Mouse (Mus musculus): ENCODE data around the gene Cga.

The Cga gene

GRCm38 (mm10) chr4:34893479-34893878 is at the start of gene Cga:
Gene Cga (plus strand): TSS chr4:34893779.
- DNase-seq (ENCODE audit: low read depth, low spot score), result no peak
- H3K27me3 ChIP-seq (ENCODE audit: control insufficient read depth, insufficient read depth, low read length, poor library complexity, severe bottlenecking), result no peaks in the 10 kb centered on the region
- H3K36me3 ChIP-seq (ENCODE audit: control insufficient read depth, insufficient read depth, low read length, poor library complexity, severe bottlenecking), result no peaks in the 10 kb centered on the region

- DNase-seq (ENCODE audit: low read depth, low spot score), result no peak
- Histone ChIP-seq H3K36me3 (ENCODE audit: control insufficient read depth, insufficient read depth, low read length, poor library complexity, severe bottlenecking) (peaks cover 3% of the 10 kb centered on the region), H3K27me3 (ENCODE audit: control insufficient read depth, insufficient read depth, low read length, poor library complexity, severe bottlenecking) (no peaks in the 10 kb centered on the region)
These were observed 49.7 kb upstream of the Cga start for GRCm38 (mm10) chr4:34843839-34844238.

- Histone ChIP-seq H3K27me3 (ENCODE audit: control insufficient read depth, insufficient read depth, low read length, poor library complexity, severe bottlenecking) (no peaks in the 10 kb centered on the region), H3K36me3 (ENCODE audit: control insufficient read depth, insufficient read depth, low read length, poor library complexity, severe bottlenecking) (0 out of 2 replicates have a peak, but pooled peaks cover 2% of the 10 kb centered on the region)
- DNase-seq (ENCODE audit: low read depth, low spot score), result no peak
These were observed 45.8 kb upstream of the Cga start for GRCm38 (mm10) chr4:34847679-34848309.

- peaks cover 2% of the 10 kb centered on the region; the same call in 1 of the 2 replicates for H3K36me3 ChIP-seq (ENCODE audit: control insufficient read depth, insufficient read depth, low read length, poor library complexity, severe bottlenecking)
- no peak for DNase-seq (ENCODE audit: low read depth, low spot score)
- no peaks in the 10 kb centered on the region for H3K27me3 ChIP-seq (ENCODE audit: control insufficient read depth, insufficient read depth, low read length, poor library complexity, severe bottlenecking)
These were observed 43.4 kb upstream of the Cga start for GRCm38 (mm10) chr4:34850156-34850555.

- Histone ChIP-seq H3K27me3 (ENCODE audit: control insufficient read depth, insufficient read depth, low read length, poor library complexity, severe bottlenecking) (no peaks in the 10 kb centered on the region), H3K36me3 (ENCODE audit: control insufficient read depth, insufficient read depth, low read length, poor library complexity, severe bottlenecking) (peaks cover 2% of the 10 kb centered on the region; the same call in 1 of the 2 replicates)
- DNase-seq (ENCODE audit: low read depth, low spot score), result no peak
These were observed 41.5 kb upstream of the Cga start for GRCm38 (mm10) chr4:34852051-34852450.

- no peaks in the 10 kb centered on the region for H3K27me3 ChIP-seq (ENCODE audit: control insufficient read depth, insufficient read depth, low read length, poor library complexity, severe bottlenecking)
- no peak for DNase-seq (ENCODE audit: low read depth, low spot score)
- peaks cover 2% of the 10 kb centered on the region; the same call in 1 of the 2 replicates for H3K36me3 ChIP-seq (ENCODE audit: control insufficient read depth, insufficient read depth, low read length, poor library complexity, severe bottlenecking)
These were observed 37.6 kb upstream of the Cga start for GRCm38 (mm10) chr4:34855966-34856365.

GRCm38 (mm10) chr4:34858903-34859302 is 34.7 kb upstream of the Cga start:
- no peak for DNase-seq (ENCODE audit: low read depth, low spot score)
- no peaks in the 10 kb centered on the region for H3K27me3 ChIP-seq (ENCODE audit: control insufficient read depth, insufficient read depth, low read length, poor library complexity, severe bottlenecking)
- no peaks in the 10 kb centered on the region for H3K36me3 ChIP-seq (ENCODE audit: control insufficient read depth, insufficient read depth, low read length, poor library complexity, severe bottlenecking)

GRCm38 (mm10) chr4:34859416-34859815 is 34.2 kb upstream of the Cga start:
- Histone ChIP-seq H3K36me3 (ENCODE audit: control insufficient read depth, insufficient read depth, low read length, poor library complexity, severe bottlenecking) (no peaks in the 10 kb centered on the region), H3K27me3 (ENCODE audit: control insufficient read depth, insufficient read depth, low read length, poor library complexity, severe bottlenecking) (no peaks in the 10 kb centered on the region)
- no peak for DNase-seq (ENCODE audit: low read depth, low spot score)

- no peaks in the 10 kb centered on the region for H3K36me3 ChIP-seq (ENCODE audit: control insufficient read depth, insufficient read depth, low read length, poor library complexity, severe bottlenecking)
- H3K27me3 ChIP-seq (ENCODE audit: control insufficient read depth, insufficient read depth, low read length, poor library complexity, severe bottlenecking), result no peaks in the 10 kb centered on the region
- DNase-seq (ENCODE audit: low read depth, low spot score), result no peak
These were observed 32.1 kb upstream of the Cga start for GRCm38 (mm10) chr4:34861438-34861837.

- Histone ChIP-seq H3K27me3 (ENCODE audit: control insufficient read depth, insufficient read depth, low read length, poor library complexity, severe bottlenecking) (no peaks in the 10 kb centered on the region), H3K36me3 (ENCODE audit: control insufficient read depth, insufficient read depth, low read length, poor library complexity, severe bottlenecking) (no peaks in the 10 kb centered on the region)
- no peak for DNase-seq (ENCODE audit: low read depth, low spot score)
These were observed 23.8 kb upstream of the Cga start for GRCm38 (mm10) chr4:34869813-34870212.

GRCm38 (mm10) chr4:34872896-34873495 is 20.6 kb upstream of the Cga start:
- no peaks in the 10 kb centered on the region for H3K36me3 ChIP-seq (ENCODE audit: control insufficient read depth, insufficient read depth, low read length, poor library complexity, severe bottlenecking)
- H3K27me3 ChIP-seq (ENCODE audit: control insufficient read depth, insufficient read depth, low read length, poor library complexity, severe bottlenecking), result no peaks in the 10 kb centered on the region
- DNase-seq (ENCODE audit: low read depth, low spot score), result no peak

GRCm38 (mm10) chr4:34874234-34874633 is 19.3 kb upstream of the Cga start:
- DNase-seq (ENCODE audit: low read depth, low spot score), result no peak
- Histone ChIP-seq H3K36me3 (ENCODE audit: control insufficient read depth, insufficient read depth, low read length, poor library complexity, severe bottlenecking) (no peaks in the 10 kb centered on the region), H3K27me3 (ENCODE audit: control insufficient read depth, insufficient read depth, low read length, poor library complexity, severe bottlenecking) (no peaks in the 10 kb centered on the region)

- no peak for DNase-seq (ENCODE audit: low read depth, low spot score)
- no peaks in the 10 kb centered on the region for H3K27me3 ChIP-seq (ENCODE audit: control insufficient read depth, insufficient read depth, low read length, poor library complexity, severe bottlenecking)
- H3K36me3 ChIP-seq (ENCODE audit: control insufficient read depth, insufficient read depth, low read length, poor library complexity, severe bottlenecking), result no peaks in the 10 kb centered on the region
These were observed 12.5 kb upstream of the Cga start for GRCm38 (mm10) chr4:34880921-34881650.

GRCm38 (mm10) chr4:34881851-34882250 is 11.7 kb upstream of the Cga start:
- H3K36me3 ChIP-seq (ENCODE audit: control insufficient read depth, insufficient read depth, low read length, poor library complexity, severe bottlenecking), result no peaks in the 10 kb centered on the region
- no peak for DNase-seq (ENCODE audit: low read depth, low spot score)
- H3K27me3 ChIP-seq (ENCODE audit: control insufficient read depth, insufficient read depth, low read length, poor library complexity, severe bottlenecking), result no peaks in the 10 kb centered on the region

GRCm38 (mm10) chr4:34882291-34882769 is 11.2 kb upstream of the Cga start:
- H3K27me3 ChIP-seq (ENCODE audit: control insufficient read depth, insufficient read depth, low read length, poor library complexity, severe bottlenecking), result no peaks in the 10 kb centered on the region
- no peaks in the 10 kb centered on the region for H3K36me3 ChIP-seq (ENCODE audit: control insufficient read depth, insufficient read depth, low read length, poor library complexity, severe bottlenecking)
- peak; percentile 79 for DNase-seq (ENCODE audit: low read depth, low spot score)

All from splenic B cell, adult 2 months (primary cell).